Mouse (Mus musculus) lung, adult 2 months (tissue): ENCODE measurements around the gene Stk4.

Source experiments
- CTCF ChIP-seq: fragments of 200-500 bp; IDR thresholded peaks from 2 replicates; pipeline ENCODE4 v1.5.1; 2011; ENCODE audit warnings: mild to moderate bottlenecking, low read length, control low read depth; ENCODE audit not compliant: insufficient read depth
- POLR2A ChIP-seq: fragments of 200-500 bp; IDR thresholded peaks from 2 replicates; pipeline ENCODE4 v1.6.1; 2011; ENCODE audit warnings: low read depth, mild to moderate bottlenecking, control low read depth, low read length, borderline replicate concordance; ENCODE audit errors: extremely low read depth

DNA sequence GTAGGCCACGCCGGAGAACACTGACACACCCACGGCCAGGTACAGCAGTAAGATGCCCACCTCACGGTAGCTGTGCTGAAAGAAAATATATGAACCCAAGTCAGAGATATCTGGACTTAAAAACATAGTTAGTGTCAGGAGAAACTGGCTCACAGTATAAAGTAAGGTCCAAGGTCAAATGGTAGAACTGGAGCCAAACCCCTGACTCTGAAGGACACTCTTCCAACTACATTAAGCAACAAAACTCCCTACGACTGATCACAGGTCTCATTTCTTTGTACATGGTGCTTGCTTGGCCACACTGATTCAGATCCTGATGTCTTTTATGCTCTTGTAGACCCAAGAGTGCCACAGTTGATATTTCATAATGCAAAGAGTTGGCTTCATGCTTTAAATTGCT lies 94.8 kb downstream of the Stk4 start:
- TF ChIP-seq CTCF = no peak
- no peak for TF ChIP-seq POLR2A
